Mouse (Mus musculus): Measurements from ENCODE around the gene Hepacam. TPM values are rescaled to one million over a fixed set of nuclear protein-coding genes. Genes with fewer than 3 reads are reported as not detected.

The Hepacam gene
- total RNA-seq (2021), result 10 to 100 TPM; 76.5 to 77.5 TPM

- DNase-seq (ENCODE audit: extremely low spot score in 1 of 2, low spot score in 1 of 2), result no peak
Observed at GRCm38 (mm10) chr9:37367301-37368080, at the start of gene Hepacam. Gene Hepacam, plus strand, starts transcription at chr9:37367351.

DNA sequence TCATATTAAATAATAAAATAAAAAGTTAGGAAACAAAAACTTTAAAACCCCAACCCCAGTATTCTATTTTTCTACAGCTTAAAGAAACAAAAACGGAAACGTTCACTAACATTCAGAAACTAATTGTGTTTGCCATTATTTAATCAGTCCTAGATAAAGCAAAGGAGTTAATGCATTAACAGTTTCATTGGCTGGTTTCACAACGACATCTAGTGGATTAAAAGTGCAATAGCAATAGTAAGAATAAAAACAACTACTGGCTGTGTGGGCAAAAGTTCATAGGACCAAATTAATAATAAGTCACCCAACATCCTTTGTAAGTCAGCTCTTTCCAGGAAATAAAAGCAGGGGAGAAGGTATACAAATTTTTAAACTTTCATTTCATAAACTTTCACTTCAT, 37.7 kb upstream of the Hepacam start:
- no peak for DNase-seq (ENCODE audit: extremely low spot score in 1 of 2, low spot score in 1 of 2)

GRCm38 (mm10) chr9:37345406-37345805, 21.7 kb upstream of the Hepacam start:
- no peak for DNase-seq (ENCODE audit: extremely low spot score in 1 of 2, low spot score in 1 of 2)

DNA sequence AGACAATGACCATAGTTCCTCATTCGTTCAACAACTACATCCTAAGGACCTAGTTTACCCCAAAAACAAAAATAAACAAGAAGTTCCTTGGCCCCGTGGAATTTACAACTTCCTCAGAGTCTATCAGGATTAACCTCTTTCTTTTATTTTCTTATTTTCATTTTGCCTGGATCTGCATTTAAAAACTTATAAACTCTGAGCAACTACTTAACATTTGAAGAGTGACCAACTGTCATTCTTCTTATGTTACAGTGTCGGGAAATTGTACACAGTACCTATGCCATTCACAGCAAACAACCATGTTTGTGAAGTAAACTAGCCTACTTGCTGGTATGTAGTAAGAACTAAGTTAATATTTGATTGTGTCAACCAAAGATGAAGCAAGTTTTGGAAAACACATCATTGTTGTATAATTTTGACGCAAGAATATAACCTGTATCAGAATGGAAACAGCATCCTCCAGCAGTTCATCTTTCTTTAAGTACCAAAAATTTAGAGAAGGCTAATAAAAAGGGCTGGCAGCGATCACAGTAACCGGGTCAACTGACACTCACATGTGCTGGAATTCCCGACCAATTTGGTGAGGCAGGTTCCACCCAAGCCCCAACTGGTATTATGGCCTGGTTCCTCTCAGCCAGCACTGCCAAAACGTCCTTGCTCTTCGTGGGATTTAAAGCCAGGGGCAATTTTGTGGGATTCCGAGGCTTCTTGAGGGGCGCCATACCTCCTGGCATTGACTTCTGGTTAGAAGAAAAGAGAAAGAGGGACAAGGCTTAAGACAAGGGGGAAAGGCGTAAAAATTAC, 19.8 kb upstream of the Hepacam start:
- DNase-seq (ENCODE audit: extremely low spot score in 1 of 2, low spot score in 1 of 2), result no peak

DNA sequence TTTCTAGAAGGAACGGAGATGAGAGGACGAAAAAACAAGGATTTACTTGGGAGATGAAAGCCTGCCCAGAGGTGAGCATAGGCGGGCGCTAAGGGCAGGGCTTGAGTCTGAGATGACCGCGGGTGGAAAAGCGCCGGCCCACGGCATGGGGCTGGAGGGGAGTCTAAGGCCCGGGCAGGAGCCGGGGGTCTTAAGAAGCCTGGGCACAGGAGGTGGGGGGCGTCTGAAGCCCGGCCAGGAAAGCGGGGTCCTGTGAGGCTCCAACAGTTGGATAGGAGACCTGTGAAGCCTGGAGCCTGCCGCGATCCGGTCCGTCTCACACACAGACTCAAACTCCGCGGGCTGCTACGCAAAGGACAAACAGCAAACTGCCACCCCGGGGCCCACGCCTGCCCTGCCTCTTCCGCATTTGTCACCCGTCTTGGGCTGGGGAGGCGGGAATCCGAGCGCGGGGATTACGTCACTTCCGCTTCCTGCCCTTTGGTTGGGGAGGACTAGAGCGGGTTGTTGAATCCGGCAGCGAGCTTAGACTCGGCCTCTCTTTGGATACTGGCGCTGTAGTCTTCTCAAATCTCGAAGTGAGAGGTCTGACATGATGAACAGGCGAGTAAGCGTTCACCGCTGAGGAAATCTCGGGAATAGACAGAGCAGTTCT, 19.0 kb upstream of the Hepacam start, which contains the start of gene Ccdc15:
Ccdc15 (minus strand) TSS at position 445 of the 655 bp plus-strand sequence.
- DNase-seq (ENCODE audit: extremely low spot score in 1 of 2, low spot score in 1 of 2), result peak; percentile 93 to 95

DNA sequence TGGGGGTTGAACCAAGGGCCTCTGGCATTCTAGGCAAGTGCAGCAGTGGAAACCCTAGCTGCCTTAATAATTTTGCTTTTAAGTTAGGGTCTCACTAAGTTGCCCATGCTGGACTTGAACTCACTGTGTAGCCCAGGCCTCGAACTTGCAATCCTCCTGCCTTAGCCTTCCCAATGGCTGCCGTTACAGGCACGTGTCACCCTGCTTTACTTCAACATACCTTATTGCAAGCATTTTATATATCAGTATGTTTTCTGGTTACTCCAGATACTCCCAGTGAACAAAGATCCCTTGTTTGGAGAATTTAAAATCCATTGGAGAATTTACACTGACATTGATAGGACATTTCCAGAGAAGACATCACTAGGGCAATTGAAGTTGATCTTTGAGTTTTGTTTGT, 18.1 kb upstream of the Hepacam start:
- no peak for DNase-seq (ENCODE audit: extremely low spot score in 1 of 2, low spot score in 1 of 2)

DNA sequence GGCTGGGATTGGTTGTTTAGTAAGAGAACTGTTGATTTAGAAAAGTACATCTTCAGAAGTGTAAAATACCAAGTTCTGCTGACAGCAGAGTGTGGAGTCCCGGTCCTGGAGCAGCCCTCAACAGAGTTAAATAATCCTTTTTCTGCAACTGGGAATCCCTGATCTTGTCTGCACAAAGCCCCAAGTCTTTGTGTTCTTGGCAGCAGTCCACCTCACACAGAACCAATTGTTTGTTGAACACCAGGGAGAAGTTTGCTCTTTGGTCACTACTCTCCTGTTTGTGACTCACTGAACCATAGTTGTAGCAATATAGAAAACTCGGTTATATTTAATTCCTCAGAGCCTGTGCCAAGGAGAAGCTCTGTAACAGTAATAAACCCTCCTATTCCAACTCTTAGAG, 15.9 kb upstream of the Hepacam start:
- no peak for DNase-seq (ENCODE audit: extremely low spot score in 1 of 2, low spot score in 1 of 2)

- DNase-seq (ENCODE audit: extremely low spot score in 1 of 2, low spot score in 1 of 2), result no peak
Observed at GRCm38 (mm10) chr9:37354485-37354884, 12.7 kb upstream of the Hepacam start.

GRCm38 (mm10) chr9:37358713-37359330, 8.3 kb upstream of the Hepacam start:
- no peak for DNase-seq (ENCODE audit: extremely low spot score in 1 of 2, low spot score in 1 of 2)

- no peak for DNase-seq (ENCODE audit: extremely low spot score in 1 of 2, low spot score in 1 of 2)
Observed at GRCm38 (mm10) chr9:37359331-37360220, 7.6 kb upstream of the Hepacam start.

GRCm38 (mm10) chr9:37362084-37362483, 5.1 kb upstream of the Hepacam start:
- DNase-seq (ENCODE audit: extremely low spot score in 1 of 2, low spot score in 1 of 2), result no peak

DNA sequence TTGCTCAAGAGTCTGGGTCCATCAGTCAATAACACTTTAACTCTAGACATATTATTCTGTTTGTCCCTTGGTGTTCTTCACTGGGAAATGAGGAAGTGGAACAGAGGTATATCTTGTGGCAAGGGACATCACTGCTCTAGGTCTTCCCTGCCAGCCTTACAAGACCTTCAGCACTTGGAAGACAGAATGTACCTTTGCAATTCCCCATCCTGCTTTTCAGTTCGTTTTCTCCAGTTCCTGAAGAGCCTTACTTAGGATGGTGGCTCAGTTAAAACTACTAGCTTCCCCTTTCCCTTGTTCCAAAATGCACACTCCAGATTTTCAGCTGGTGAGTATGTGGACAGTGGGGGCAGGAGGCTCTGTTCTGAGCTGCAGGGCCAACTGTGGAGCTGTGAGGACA, 4.3 kb upstream of the Hepacam start:
- DNase-seq (ENCODE audit: extremely low spot score in 1 of 2, low spot score in 1 of 2), result no peak

GRCm38 (mm10) chr9:37363551-37363950, 3.6 kb upstream of the Hepacam start:
- no peak for DNase-seq (ENCODE audit: extremely low spot score in 1 of 2, low spot score in 1 of 2)

DNA sequence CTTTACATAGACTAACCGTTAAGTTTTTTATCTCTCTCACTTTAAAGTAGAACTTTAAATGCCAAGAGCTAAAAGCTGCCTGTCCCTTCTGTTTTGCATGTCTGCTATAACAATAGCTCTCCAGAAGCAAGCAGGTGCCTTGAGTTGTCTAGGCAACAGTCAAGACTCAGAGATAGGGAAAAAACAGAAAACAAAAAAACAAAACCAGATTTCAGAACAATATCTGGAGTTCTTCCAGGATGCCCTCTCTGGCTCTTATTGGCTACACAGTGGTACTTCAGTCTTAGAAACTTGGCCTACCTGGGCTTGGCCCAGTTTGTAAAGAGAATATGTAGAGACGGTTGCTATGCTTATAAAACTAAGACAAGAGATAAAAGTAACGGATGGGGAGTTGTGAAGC, 2.8 kb upstream of the Hepacam start:
- DNase-seq (ENCODE audit: extremely low spot score in 1 of 2, low spot score in 1 of 2), result no peak

DNA sequence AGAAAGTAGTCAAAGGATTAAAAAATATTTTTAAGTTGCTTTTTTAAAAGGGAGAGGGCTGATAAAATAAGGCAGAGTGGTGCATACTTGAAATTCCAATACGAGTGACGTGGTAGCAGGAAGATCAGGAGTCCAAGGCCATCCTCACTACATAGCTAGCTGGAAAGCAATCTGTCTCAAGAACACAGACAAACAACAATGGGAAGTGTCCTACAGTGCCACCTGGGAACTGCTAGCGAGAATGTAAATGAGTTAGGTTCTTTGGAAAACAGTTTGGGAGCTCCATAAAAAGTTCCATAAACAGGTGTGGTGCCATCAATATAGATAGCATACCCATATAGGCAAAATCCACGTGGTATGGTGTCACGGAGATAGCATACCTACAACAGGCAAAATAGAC, 1.4 kb upstream of the Hepacam start:
- DNase-seq (ENCODE audit: extremely low spot score in 1 of 2, low spot score in 1 of 2), result no peak

GRCm38 (mm10) chr9:37368081-37368830, 1.1 kb downstream of the Hepacam start:
- DNase-seq (ENCODE audit: extremely low spot score in 1 of 2, low spot score in 1 of 2), result no peak

DNA sequence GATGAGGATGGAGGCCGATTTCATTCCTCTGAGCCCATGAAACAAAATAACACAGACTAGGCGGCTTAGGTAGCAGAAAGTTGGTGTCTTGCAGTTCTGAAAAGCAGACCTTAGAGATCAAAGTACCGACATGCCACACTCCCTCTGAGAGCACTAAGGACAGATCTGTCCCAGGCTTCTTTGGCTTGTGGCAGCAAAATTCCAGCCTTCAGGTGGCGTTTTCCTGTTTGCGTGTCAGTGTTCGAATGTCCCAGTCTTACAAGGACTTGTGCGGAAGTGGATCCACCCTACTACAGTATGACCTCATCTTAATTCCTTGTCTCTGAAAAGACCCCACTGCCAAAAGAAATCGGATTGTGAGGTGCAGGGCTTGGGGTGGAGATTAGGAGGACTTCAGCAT, 1.7 kb downstream of the Hepacam start:
- DNase-seq (ENCODE audit: extremely low spot score in 1 of 2, low spot score in 1 of 2), result no peak

- no peak for DNase-seq (ENCODE audit: extremely low spot score in 1 of 2, low spot score in 1 of 2)
Observed at GRCm38 (mm10) chr9:37371232-37371801, 4.2 kb downstream of the Hepacam start.

GRCm38 (mm10) chr9:37375718-37376117, 8.6 kb downstream of the Hepacam start:
- DNase-seq (ENCODE audit: extremely low spot score in 1 of 2, low spot score in 1 of 2), result no peak

All from layer of hippocampus, postnatal 25 days (tissue).